12 mouse cellular contexts compared by ENCODE assay signal in genomic region chr3:41031286-41032210, GRCm38 (mm10).
"Had no signal": no experiment of that assay in that cellular context is flagged by ENCODE, and none has a peak within 500 bp of the region (broad histone marks: within the 10 kb centered on the region; RNA-seq: fewer than 3 reads in every experiment).

No protein-coding gene starts in this region.

- DNase-seq: kidney, adult 2 months; kidney, postnatal 14 days; retina, postnatal 1 day; right cerebral cortex, postnatal 4 days; thymus, postnatal 4 days had no signal

- H3K4me3 ChIP-seq: kidney, embryonic 15.5 days; left cerebral cortex, adult 2 months; limb, embryonic 10.5 days; liver, embryonic 15.5 days; midbrain, embryonic 12.5 days; neural tube, embryonic 13.5 days had no signal

- H3K4me1 ChIP-seq: kidney, embryonic 15.5 days; limb, embryonic 10.5 days; liver, embryonic 15.5 days; midbrain, embryonic 12.5 days; neural tube, embryonic 13.5 days had no signal

- H3K9me3 ChIP-seq: kidney, embryonic 15.5 days; limb, embryonic 10.5 days; liver, embryonic 15.5 days; midbrain, embryonic 12.5 days; neural tube, embryonic 13.5 days had no signal

- ATAC-seq: midbrain, embryonic 16.5 days had no signal

- H3K36me3 ChIP-seq: kidney, embryonic 15.5 days; limb, embryonic 10.5 days; liver, embryonic 15.5 days; midbrain, embryonic 12.5 days; neural tube, embryonic 13.5 days had no signal

- H3K27me3 ChIP-seq: kidney, embryonic 15.5 days; liver, embryonic 15.5 days; midbrain, embryonic 12.5 days; neural tube, embryonic 13.5 days had no signal

- H3K27ac ChIP-seq: kidney, embryonic 15.5 days; left cerebral cortex, adult 2 months; limb, embryonic 10.5 days; liver, embryonic 15.5 days; midbrain, embryonic 12.5 days; neural tube, embryonic 13.5 days had no signal
